Mouse (Mus musculus): ENCODE data around the gene Rab7. TPM values are rescaled to one million over a fixed set of nuclear protein-coding genes. Genes with fewer than 3 reads are reported as not detected.

The Rab7 gene
- polyA plus RNA-seq, 1 experiment = 386 TPM

- TF ChIP-seq POLR2A (IDR thresholded peaks at IDR 0.05; ENCODE audit: low read depth, low read length) (no peak), CTCF (conservative IDR thresholded peaks at IDR 0.05; ENCODE audit: insufficient read depth, insufficient read length, low read depth, low read length) (no peak)
- Histone ChIP-seq H3K36me3 (ENCODE audit: control insufficient read depth, insufficient read depth, low read length) (no peaks in the 10 kb centered on the region), H3K4me1 (ENCODE audit: control insufficient read depth, insufficient read depth, low read length) (peaks cover 37% of the 10 kb centered on the region), H3K4me3 (ENCODE audit: insufficient read depth, low read depth, low read length) (no peak overlapping the region), H3K27me3 (replicated peaks; ENCODE audit: control insufficient read depth, insufficient read depth, low read length) (no peaks in the 10 kb centered on the region), H3K27ac (ENCODE audit: insufficient read depth, low read depth, low read length) (no peak overlapping the region)
- no peak for DNase-seq
- 53% methylated on average over 3 of the region's 3 CpGs for whole genome bisulfite sequencing
These were observed 2.7 kb downstream of the Rab7 start for GRCm38 (mm10) chr6:88042336-88042735.

DNA sequence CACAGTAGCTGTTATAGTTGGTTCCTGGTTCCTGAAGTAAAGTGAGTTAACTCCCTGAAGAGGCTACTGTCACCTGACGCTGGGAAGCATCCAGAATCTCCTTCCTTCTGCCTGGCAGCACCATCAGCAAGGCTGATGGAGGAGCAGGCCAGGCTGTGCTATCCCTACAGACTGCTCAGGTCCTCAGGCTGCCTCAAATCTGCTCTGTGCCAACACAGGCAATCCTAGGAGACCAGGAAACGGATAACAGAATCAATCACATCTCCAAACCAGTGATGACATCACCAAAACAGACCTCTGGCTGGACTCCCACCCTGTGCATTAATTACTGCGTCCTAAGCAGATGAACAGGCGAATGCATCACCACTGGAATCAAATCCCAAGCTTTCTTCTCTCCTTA is 3.8 kb downstream of the Rab7 start:
- no peak for DNase-seq

GRCm38 (mm10) chr6:88039426-88039825 is 5.6 kb downstream of the Rab7 start:
- WGBS = 90% methylated on average over 4 of the region's 4 CpGs
- H3K36me3 ChIP-seq (ENCODE audit: control insufficient read depth, insufficient read depth, low read length) = no peaks in the 10 kb centered on the region
- TF ChIP-seq POLR2A (IDR thresholded peaks at IDR 0.05; ENCODE audit: low read depth, low read length) = no peak
- no peak for TF ChIP-seq CTCF (conservative IDR thresholded peaks at IDR 0.05; ENCODE audit: insufficient read depth, insufficient read length, low read depth, low read length)
- no peak for DNase-seq
- H3K4me1 ChIP-seq (ENCODE audit: control insufficient read depth, insufficient read depth, low read length) = peaks cover 47% of the 10 kb centered on the region
- no peak overlapping the region for H3K4me3 ChIP-seq (ENCODE audit: insufficient read depth, low read depth, low read length)
- no peaks in the 10 kb centered on the region for H3K27me3 ChIP-seq (replicated peaks; ENCODE audit: control insufficient read depth, insufficient read depth, low read length)
- H3K27ac ChIP-seq (ENCODE audit: insufficient read depth, low read depth, low read length) = no peak overlapping the region

More for the DNA sequence above, 3.8 kb downstream of the Rab7 start:
- 38% methylated on average over 4 of the region's 4 CpGs for WGBS
- TF ChIP-seq POLR2A (IDR thresholded peaks at IDR 0.05; ENCODE audit: low read depth, low read length) = no peak
- no peak for TF ChIP-seq CTCF (conservative IDR thresholded peaks at IDR 0.05; ENCODE audit: insufficient read depth, insufficient read length, low read depth, low read length)
- Histone ChIP-seq H3K4me1 (ENCODE audit: control insufficient read depth, insufficient read depth, low read length) (peaks cover 38% of the 10 kb centered on the region), H3K27me3 (replicated peaks; ENCODE audit: control insufficient read depth, insufficient read depth, low read length) (no peaks in the 10 kb centered on the region), H3K27ac (ENCODE audit: insufficient read depth, low read depth, low read length) (no peak overlapping the region), H3K36me3 (ENCODE audit: control insufficient read depth, insufficient read depth, low read length) (no peaks in the 10 kb centered on the region), H3K4me3 (ENCODE audit: insufficient read depth, low read depth, low read length) (no peak overlapping the region)

GRCm38 (mm10) chr6:88037471-88038045 is 7.5 kb downstream of the Rab7 start:
- whole genome bisulfite sequencing = 36% methylated on average over 4 of the region's 4 CpGs
- Histone ChIP-seq H3K27ac (ENCODE audit: insufficient read depth, low read depth, low read length) (peak overlapping the region; percentile 3; the same call in 1 of the 2 replicates), H3K4me1 (ENCODE audit: control insufficient read depth, insufficient read depth, low read length) (peaks cover 43% of the 10 kb centered on the region), H3K36me3 (ENCODE audit: control insufficient read depth, insufficient read depth, low read length) (no peaks in the 10 kb centered on the region), H3K4me3 (ENCODE audit: insufficient read depth, low read depth, low read length) (no peak overlapping the region), H3K27me3 (replicated peaks; ENCODE audit: control insufficient read depth, insufficient read depth, low read length) (no peaks in the 10 kb centered on the region)
- no peak for TF ChIP-seq CTCF (conservative IDR thresholded peaks at IDR 0.05; ENCODE audit: insufficient read depth, insufficient read length, low read depth, low read length)
- no peak for TF ChIP-seq POLR2A (IDR thresholded peaks at IDR 0.05; ENCODE audit: low read depth, low read length)
- DNase-seq = peak; percentile 51

DNA sequence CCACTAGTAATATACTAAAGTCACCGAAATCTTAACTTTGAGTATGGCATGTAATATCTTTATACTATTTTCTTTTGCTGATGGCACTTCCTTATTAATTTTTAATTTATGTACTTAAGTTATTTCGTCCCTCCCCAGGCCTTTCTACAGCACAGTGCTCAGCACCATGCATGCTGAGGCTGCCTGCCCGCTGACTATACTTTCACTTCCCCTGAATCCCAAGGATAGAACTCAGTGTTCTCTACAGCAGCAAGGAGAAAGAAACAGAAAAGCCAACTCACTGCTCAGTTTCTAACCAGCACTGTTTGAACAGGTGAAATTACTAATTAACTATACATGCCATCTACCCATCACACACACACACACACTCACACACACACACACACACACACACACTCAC is 11.6 kb downstream of the Rab7 start:
- TF ChIP-seq POLR2A (IDR thresholded peaks at IDR 0.05; ENCODE audit: low read depth, low read length) = no peak
- no peak for TF ChIP-seq CTCF (conservative IDR thresholded peaks at IDR 0.05; ENCODE audit: insufficient read depth, insufficient read length, low read depth, low read length)
- Histone ChIP-seq H3K27me3 (replicated peaks; ENCODE audit: control insufficient read depth, insufficient read depth, low read length) (no peaks in the 10 kb centered on the region), H3K4me3 (ENCODE audit: insufficient read depth, low read depth, low read length) (no peak overlapping the region), H3K27ac (ENCODE audit: insufficient read depth, low read depth, low read length) (no peak overlapping the region), H3K4me1 (ENCODE audit: control insufficient read depth, insufficient read depth, low read length) (peaks cover 34% of the 10 kb centered on the region), H3K36me3 (ENCODE audit: control insufficient read depth, insufficient read depth, low read length) (no peaks in the 10 kb centered on the region; the same call in 1 of the 2 replicates)
- DNase-seq = no peak
- WGBS = 62% methylated on average over 3 of the region's 3 CpGs

GRCm38 (mm10) chr6:88030432-88030831 is 14.6 kb downstream of the Rab7 start:
- DNase-seq = no peak
- H3K36me3 ChIP-seq (ENCODE audit: control insufficient read depth, insufficient read depth, low read length) = no peaks in the 10 kb centered on the region; the same call in 1 of the 2 replicates
- 71% methylated on average over 2 of the region's 2 CpGs for WGBS

DNA sequence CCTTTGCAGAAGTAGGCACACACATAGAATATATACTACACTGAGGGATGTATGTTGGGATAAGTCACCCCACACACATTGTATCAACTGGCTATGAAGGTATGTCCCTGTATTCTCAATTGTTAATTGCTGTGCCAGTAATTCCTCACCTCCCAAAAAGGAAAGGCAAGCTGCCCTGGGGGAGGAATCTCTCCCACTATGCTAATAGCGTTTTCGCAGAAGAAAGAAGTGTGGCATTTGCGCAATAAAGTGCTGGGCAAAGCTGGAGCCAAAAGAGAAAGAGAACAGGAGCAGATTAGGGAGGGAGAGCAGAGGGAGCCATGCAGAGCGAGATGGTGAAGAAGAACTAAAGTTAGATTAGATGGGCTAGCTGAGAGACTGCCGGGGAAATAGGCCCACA is 17.7 kb downstream of the Rab7 start:
- 48% methylated on average over 5 of the region's 5 CpGs for WGBS
- Histone ChIP-seq H3K4me3 (ENCODE audit: insufficient read depth, low read depth, low read length) (no peak overlapping the region), H3K4me1 (ENCODE audit: control insufficient read depth, insufficient read depth, low read length) (peaks cover 24% of the 10 kb centered on the region), H3K27ac (ENCODE audit: insufficient read depth, low read depth, low read length) (no peak overlapping the region), H3K27me3 (replicated peaks; ENCODE audit: control insufficient read depth, insufficient read depth, low read length) (no peaks in the 10 kb centered on the region), H3K36me3 (ENCODE audit: control insufficient read depth, insufficient read depth, low read length) (no peaks in the 10 kb centered on the region; the same call in 1 of the 2 replicates)
- no peak for TF ChIP-seq CTCF (conservative IDR thresholded peaks at IDR 0.05; ENCODE audit: insufficient read depth, insufficient read length, low read depth, low read length)
- TF ChIP-seq POLR2A (IDR thresholded peaks at IDR 0.05; ENCODE audit: low read depth, low read length) = no peak
- DNase-seq = peak; percentile 32

More at GRCm38 (mm10) chr6:88030432-88030831, 14.6 kb downstream of the Rab7 start:
- Histone ChIP-seq H3K4me3 (ENCODE audit: insufficient read depth, low read depth, low read length) (no peak overlapping the region), H3K27ac (ENCODE audit: insufficient read depth, low read depth, low read length) (no peak overlapping the region), H3K4me1 (ENCODE audit: control insufficient read depth, insufficient read depth, low read length) (peaks cover 25% of the 10 kb centered on the region; the same call in 1 of the 2 replicates), H3K27me3 (replicated peaks; ENCODE audit: control insufficient read depth, insufficient read depth, low read length) (no peaks in the 10 kb centered on the region)
- TF ChIP-seq CTCF (conservative IDR thresholded peaks at IDR 0.05; ENCODE audit: insufficient read depth, insufficient read length, low read depth, low read length) (no peak), POLR2A (IDR thresholded peaks at IDR 0.05; ENCODE audit: low read depth, low read length) (no peak)

All from kidney, adult 2 months (tissue).